Mouse (Mus musculus): ENCODE measurements at regions not wholly inside any gene's neighbourhood (a gene's known extent, or its start where the extent isn't known, plus 50 kb on each side); places are given as distances from the start of the nearest gene placed in this dataset.

- Histone ChIP-seq H3K9ac (ENCODE audit: low read length) (no peak overlapping the region), H3K4me2 (ENCODE audit: low read depth, low read length) (no peak overlapping the region), H3K27ac (ENCODE audit: low read length) (no peak overlapping the region), H3K36me3 (ENCODE audit: control insufficient read depth, insufficient read depth, low read length) (no peaks in the 10 kb centered on the region), H3K4me3 (ENCODE audit: low read length) (no peak overlapping the region), H3K27me3 (ENCODE audit: control insufficient read depth, insufficient read depth, low read depth, low read length) (no peaks in the 10 kb centered on the region), H3K4me1 (replicated peaks; ENCODE audit: control insufficient read depth, insufficient read depth, low read length) (no peaks in the 10 kb centered on the region), H3K9me3 (ENCODE audit: control insufficient read depth, low read length) (no peaks in the 10 kb centered on the region)
- WGBS = 29% methylated on average over 8 of the region's 8 CpGs
- ATAC-seq (ENCODE audit: low read depth) = no peak
Observed at GRCm38 (mm10) chr17:78023507-78024355, 176.3 kb upstream of the Crim1 start.

- H3K4me1 ChIP-seq (replicated peaks; ENCODE audit: control insufficient read depth, insufficient read depth, low read length) = no peaks in the 10 kb centered on the region
- no peak overlapping the region for H3K4me2 ChIP-seq (ENCODE audit: low read depth, low read length)
- no peaks in the 10 kb centered on the region for H3K27me3 ChIP-seq (ENCODE audit: control insufficient read depth, insufficient read depth, low read depth, low read length)
- no peaks in the 10 kb centered on the region for H3K36me3 ChIP-seq (ENCODE audit: control insufficient read depth, insufficient read depth, low read length)
- no peak overlapping the region for H3K27ac ChIP-seq (ENCODE audit: low read length)
- H3K9ac ChIP-seq (ENCODE audit: low read length) = no peak overlapping the region
- no peak overlapping the region for H3K4me3 ChIP-seq (ENCODE audit: low read length)
- no peaks in the 10 kb centered on the region for H3K9me3 ChIP-seq (ENCODE audit: control insufficient read depth, low read length)
- ATAC-seq (ENCODE audit: low read depth) = no peak
- WGBS = 41% methylated on average over 3 of the region's 3 CpGs
Observed at GRCm38 (mm10) chr17:78024356-78024723, 175.7 kb upstream of the Crim1 start.

GRCm38 (mm10) chr17:78025294-78025693, 174.8 kb upstream of the Crim1 start:
- H3K4me3 ChIP-seq (ENCODE audit: low read length) = no peak overlapping the region
- no peaks in the 10 kb centered on the region for H3K36me3 ChIP-seq (ENCODE audit: control insufficient read depth, insufficient read depth, low read length)
- H3K4me2 ChIP-seq (ENCODE audit: low read depth, low read length) = no peak overlapping the region
- H3K27me3 ChIP-seq (ENCODE audit: control insufficient read depth, insufficient read depth, low read depth, low read length) = no peaks in the 10 kb centered on the region
- ATAC-seq (ENCODE audit: low read depth) = no peak
- no peak overlapping the region for H3K27ac ChIP-seq (ENCODE audit: low read length)
- H3K9ac ChIP-seq (ENCODE audit: low read length) = no peak overlapping the region
- H3K9me3 ChIP-seq (ENCODE audit: control insufficient read depth, low read length) = no peaks in the 10 kb centered on the region
- 55% methylated on average over 7 of the region's 7 CpGs for WGBS
- H3K4me1 ChIP-seq (replicated peaks; ENCODE audit: control insufficient read depth, insufficient read depth, low read length) = no peaks in the 10 kb centered on the region

- no peaks in the 10 kb centered on the region for H3K9me3 ChIP-seq (ENCODE audit: control insufficient read depth, low read length)
- H3K4me1 ChIP-seq (replicated peaks; ENCODE audit: control insufficient read depth, insufficient read depth, low read length) = no peaks in the 10 kb centered on the region
- no peaks in the 10 kb centered on the region for H3K27me3 ChIP-seq (ENCODE audit: control insufficient read depth, insufficient read depth, low read depth, low read length)
- no peak overlapping the region for H3K4me2 ChIP-seq (ENCODE audit: low read depth, low read length)
- no peaks in the 10 kb centered on the region for H3K36me3 ChIP-seq (ENCODE audit: control insufficient read depth, insufficient read depth, low read length)
- WGBS = 75% methylated on average over 3 of the region's 3 CpGs
- H3K9ac ChIP-seq (ENCODE audit: low read length) = no peak overlapping the region
- no peak overlapping the region for H3K27ac ChIP-seq (ENCODE audit: low read length)
- no peak for ATAC-seq (ENCODE audit: low read depth)
- no peak overlapping the region for H3K4me3 ChIP-seq (ENCODE audit: low read length)
Observed at GRCm38 (mm10) chr17:78035648-78036047, 164.4 kb upstream of the Crim1 start.

- H3K9me3 ChIP-seq (ENCODE audit: control insufficient read depth, low read length) = no peaks in the 10 kb centered on the region; the same call in 1 of the 2 replicates
- H3K9ac ChIP-seq (ENCODE audit: low read length) = no peak overlapping the region
- H3K27ac ChIP-seq (ENCODE audit: low read length) = no peak overlapping the region
- H3K4me3 ChIP-seq (ENCODE audit: low read length) = no peak overlapping the region
- ATAC-seq (ENCODE audit: low read depth) = no peak
- 77% methylated on average over 1 of the region's 1 CpGs for WGBS
- no peaks in the 10 kb centered on the region for H3K36me3 ChIP-seq (ENCODE audit: control insufficient read depth, insufficient read depth, low read length)
- no peaks in the 10 kb centered on the region for H3K4me1 ChIP-seq (replicated peaks; ENCODE audit: control insufficient read depth, insufficient read depth, low read length)
- no peaks in the 10 kb centered on the region for H3K27me3 ChIP-seq (ENCODE audit: control insufficient read depth, insufficient read depth, low read depth, low read length)
- no peak overlapping the region for H3K4me2 ChIP-seq (ENCODE audit: low read depth, low read length)
Observed at GRCm38 (mm10) chr17:78040338-78040737, 159.7 kb upstream of the Crim1 start.

GRCm38 (mm10) chr17:78041204-78041603, 158.8 kb upstream of the Crim1 start:
- H3K4me1 ChIP-seq (replicated peaks; ENCODE audit: control insufficient read depth, insufficient read depth, low read length) = no peaks in the 10 kb centered on the region
- no peak overlapping the region for H3K27ac ChIP-seq (ENCODE audit: low read length)
- no peaks in the 10 kb centered on the region for H3K36me3 ChIP-seq (ENCODE audit: control insufficient read depth, insufficient read depth, low read length)
- no peaks in the 10 kb centered on the region; the same call in 1 of the 2 replicates for H3K9me3 ChIP-seq (ENCODE audit: control insufficient read depth, low read length)
- no peak overlapping the region for H3K4me2 ChIP-seq (ENCODE audit: low read depth, low read length)
- H3K4me3 ChIP-seq (ENCODE audit: low read length) = no peak overlapping the region
- 71% methylated on average over 4 of the region's 4 CpGs for WGBS
- no peaks in the 10 kb centered on the region for H3K27me3 ChIP-seq (ENCODE audit: control insufficient read depth, insufficient read depth, low read depth, low read length)
- no peak for ATAC-seq (ENCODE audit: low read depth)
- H3K9ac ChIP-seq (ENCODE audit: low read length) = no peak overlapping the region

- no peak overlapping the region for H3K4me2 ChIP-seq (ENCODE audit: low read depth, low read length)
- no peaks in the 10 kb centered on the region for H3K9me3 ChIP-seq (ENCODE audit: control insufficient read depth, low read length)
- no peak overlapping the region for H3K27ac ChIP-seq (ENCODE audit: low read length)
- no peak overlapping the region for H3K4me3 ChIP-seq (ENCODE audit: low read length)
- WGBS = 70% methylated on average over 9 of the region's 9 CpGs
- H3K27me3 ChIP-seq (ENCODE audit: control insufficient read depth, insufficient read depth, low read depth, low read length) = no peaks in the 10 kb centered on the region
- H3K9ac ChIP-seq (ENCODE audit: low read length) = no peak overlapping the region
- H3K4me1 ChIP-seq (replicated peaks; ENCODE audit: control insufficient read depth, insufficient read depth, low read length) = no peaks in the 10 kb centered on the region
- H3K36me3 ChIP-seq (ENCODE audit: control insufficient read depth, insufficient read depth, low read length) = no peaks in the 10 kb centered on the region
- ATAC-seq (ENCODE audit: low read depth) = no peak
Observed at GRCm38 (mm10) chr17:78049766-78050165, 150.3 kb upstream of the Crim1 start.

- 86% methylated on average over 7 of the region's 7 CpGs for WGBS
- Histone ChIP-seq H3K9ac (ENCODE audit: low read length) (no peak overlapping the region), H3K27ac (ENCODE audit: low read length) (no peak overlapping the region), H3K4me2 (ENCODE audit: low read depth, low read length) (no peak overlapping the region), H3K9me3 (ENCODE audit: control insufficient read depth, low read length) (no peaks in the 10 kb centered on the region), H3K27me3 (ENCODE audit: control insufficient read depth, insufficient read depth, low read depth, low read length) (no peaks in the 10 kb centered on the region), H3K4me3 (ENCODE audit: low read length) (no peak overlapping the region), H3K36me3 (ENCODE audit: control insufficient read depth, insufficient read depth, low read length) (no peaks in the 10 kb centered on the region), H3K4me1 (replicated peaks; ENCODE audit: control insufficient read depth, insufficient read depth, low read length) (no peaks in the 10 kb centered on the region)
- no peak for ATAC-seq (ENCODE audit: low read depth)
Observed at GRCm38 (mm10) chr17:78050203-78050602, 149.8 kb upstream of the Crim1 start.

- no peak overlapping the region for H3K27ac ChIP-seq (ENCODE audit: low read length)
- H3K9ac ChIP-seq (ENCODE audit: low read length) = no peak overlapping the region
- no peak overlapping the region for H3K4me2 ChIP-seq (ENCODE audit: low read depth, low read length)
- no peaks in the 10 kb centered on the region for H3K36me3 ChIP-seq (ENCODE audit: control insufficient read depth, insufficient read depth, low read length)
- H3K4me1 ChIP-seq (replicated peaks; ENCODE audit: control insufficient read depth, insufficient read depth, low read length) = no peaks in the 10 kb centered on the region
- no peak for ATAC-seq (ENCODE audit: low read depth)
- H3K4me3 ChIP-seq (ENCODE audit: low read length) = no peak overlapping the region
- H3K27me3 ChIP-seq (ENCODE audit: control insufficient read depth, insufficient read depth, low read depth, low read length) = no peaks in the 10 kb centered on the region
- H3K9me3 ChIP-seq (ENCODE audit: control insufficient read depth, low read length) = no peaks in the 10 kb centered on the region
Observed at GRCm38 (mm10) chr17:78075892-78076291, 124.2 kb upstream of the Crim1 start.

Data from lung, embryonic 16.5 days (tissue).